Mouse (Mus musculus) brain, embryonic 14.5 days (tissue): ENCODE measurements around the gene Ap1s1.

Experiments used
- CTCF ChIP-seq: fragments of 200-500 bp; IDR thresholded peaks from 2 replicates; pipeline ENCODE4 v1.5.1; 2012; ENCODE audit warnings: inconsistent platforms, mild to moderate bottlenecking, moderate library complexity, borderline replicate concordance; ENCODE audit not compliant: insufficient read depth, insufficient read length; ENCODE audit errors: extremely low read depth
- POLR2A ChIP-seq: fragments of 200-500 bp; IDR thresholded peaks from 2 replicates; pipeline ENCODE4 v1.6.1; 2012; ENCODE audit warnings: mild to moderate bottlenecking, inconsistent platforms, borderline replicate concordance; ENCODE audit not compliant: poor library complexity, insufficient read depth, insufficient read length, severe bottlenecking; ENCODE audit errors: extremely low read depth

- peak; percentile 50; the same call in 1 of the 2 replicates for TF ChIP-seq POLR2A
- no peak for TF ChIP-seq CTCF
Measured at GRCm38 (mm10) chr5:136987138-136987933, 58.6 kb downstream of the Ap1s1 start.
